Mouse (Mus musculus) ovary, adult 18-20 months (tissue): ENCODE results near the gene Srrm2.
"Not testable (repeated sequence)": the region's sequence is repeated elsewhere in the genome, so short reads cannot be mapped to it uniquely, and the experiment has no call there.

ENCODE experiments used
- DNase-seq: peaks from one replicate; pipeline ENCODE4 v3.0.0; 2022; ENCODE audit warnings: low spot score, mixed read lengths

Srrm2 gene

DNA sequence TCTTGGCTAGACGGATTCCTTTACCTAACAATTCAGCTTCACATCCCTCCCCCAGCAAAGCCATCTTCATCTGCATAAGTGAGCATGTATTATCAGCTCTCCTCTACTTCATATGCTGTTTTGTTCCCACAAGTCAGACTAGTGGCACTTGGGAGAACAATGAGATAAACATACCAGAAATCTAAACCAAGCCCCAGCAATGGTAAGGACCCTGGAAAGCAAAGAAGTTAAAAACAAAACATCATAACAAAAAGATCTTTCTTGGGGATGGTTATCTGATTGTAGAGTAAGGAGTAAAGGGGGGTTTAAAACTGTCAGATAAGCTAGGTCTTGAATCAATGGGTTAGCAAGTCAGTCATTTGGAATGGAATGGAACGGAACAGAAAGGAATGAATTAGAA is 19.8 kb upstream of the Srrm2 start:
- DNase-seq = no peak

DNA sequence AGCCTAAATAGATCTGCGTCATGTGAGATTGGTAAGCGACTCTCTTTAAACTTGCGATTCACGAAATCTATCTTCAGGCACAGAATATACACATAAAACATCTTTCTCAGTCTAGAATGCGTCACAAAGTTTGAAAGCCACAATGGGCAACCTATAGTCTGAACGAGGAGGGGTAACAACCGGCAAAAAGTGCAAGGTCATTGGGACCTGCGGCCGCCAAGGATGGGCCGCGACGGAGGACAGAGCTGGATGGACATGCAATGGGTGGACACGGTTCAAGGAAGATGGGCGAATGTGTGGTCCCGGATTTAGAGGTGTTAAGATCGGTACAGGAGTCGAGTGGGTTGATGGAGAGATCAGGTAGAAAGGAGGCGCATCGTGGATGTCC is 19.4 kb upstream of the Srrm2 start:
- no peak for DNase-seq

DNA sequence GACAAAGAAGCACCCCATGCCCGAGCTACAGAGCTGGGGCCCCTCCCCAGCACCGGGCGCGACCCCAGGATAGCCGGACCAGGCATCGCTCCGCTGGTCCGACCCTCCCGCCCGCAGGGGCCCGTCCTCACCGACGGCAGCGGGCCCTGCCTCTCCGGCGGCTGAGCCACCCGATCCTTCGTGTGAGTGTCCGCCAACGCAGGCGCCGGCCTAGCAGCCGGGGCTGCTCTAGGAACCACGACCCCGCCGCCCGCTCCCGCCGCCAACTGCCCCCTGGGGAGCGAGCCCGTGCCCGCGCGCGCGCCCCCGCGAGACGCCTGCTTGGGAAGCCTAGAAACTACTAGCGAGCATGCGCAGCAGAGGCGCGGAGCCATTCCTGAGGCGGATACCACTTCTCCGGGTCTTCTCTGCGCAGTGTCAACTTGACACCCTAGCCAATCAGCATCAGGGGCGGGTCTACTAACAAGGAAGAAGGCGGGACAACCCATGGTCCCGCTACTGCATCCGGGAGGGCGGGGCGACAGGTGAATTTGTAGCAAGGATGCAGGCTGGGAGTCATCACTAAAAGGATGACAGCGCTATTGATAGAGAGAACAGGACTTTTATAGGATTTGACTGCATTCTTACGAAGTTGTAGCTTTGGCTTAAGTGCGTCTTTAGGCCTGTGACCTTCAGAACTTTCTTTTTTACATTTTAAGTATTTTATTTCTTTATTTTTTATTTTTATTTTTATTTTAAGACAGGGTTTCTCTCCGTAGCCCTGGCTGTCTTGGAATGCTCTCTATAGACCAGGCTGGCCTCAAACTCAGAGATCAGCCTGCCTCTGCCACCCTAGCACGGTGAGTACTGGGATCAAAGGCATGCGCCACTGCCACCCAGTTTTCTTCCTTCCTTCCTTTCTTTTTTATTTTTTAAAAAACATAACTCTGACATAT is 18.8 kb upstream of the Srrm2 start, which contains the start of gene Flywch1:
Gene Flywch1, minus strand, starts transcription at position 319 of the 935 bp plus-strand sequence.
- DNase-seq = peak; percentile 97

DNA sequence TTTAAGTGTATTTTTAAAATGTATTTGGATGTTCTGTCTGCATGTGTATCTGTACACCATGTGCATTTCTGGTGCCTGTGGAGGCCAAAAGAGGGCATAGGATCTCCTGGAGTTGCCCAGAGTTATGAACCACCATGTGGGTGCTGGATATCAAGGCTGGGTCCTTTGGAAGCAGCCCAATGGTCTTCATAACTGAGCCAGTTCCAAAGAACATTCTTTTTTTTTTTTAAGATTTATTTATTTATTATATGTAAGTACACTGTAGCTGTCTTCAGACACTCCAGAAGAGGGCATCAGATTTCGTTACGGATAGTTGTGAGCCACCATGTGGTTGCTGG is 18.1 kb upstream of the Srrm2 start:
- not testable (repeated sequence) for DNase-seq

DNA sequence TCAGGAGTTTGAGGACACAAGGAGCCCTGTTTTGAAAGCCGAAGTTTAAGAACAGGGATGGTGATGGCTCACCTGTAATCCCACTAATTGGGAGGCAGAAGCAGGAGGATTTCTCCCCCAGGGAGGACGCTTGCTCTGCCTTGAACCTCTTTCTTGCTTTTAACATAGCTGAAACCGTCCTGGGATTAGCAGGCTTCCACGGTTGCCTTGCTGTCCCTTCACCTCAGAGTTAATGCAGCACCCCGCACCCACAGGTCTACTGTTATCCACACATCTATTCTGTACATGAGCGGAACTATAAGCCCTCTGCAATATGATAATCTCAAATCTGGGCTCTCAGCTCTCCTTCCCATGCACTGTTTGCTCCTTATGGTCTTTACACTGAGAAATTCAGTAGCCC is 16.7 kb upstream of the Srrm2 start:
- DNase-seq = no peak

DNA sequence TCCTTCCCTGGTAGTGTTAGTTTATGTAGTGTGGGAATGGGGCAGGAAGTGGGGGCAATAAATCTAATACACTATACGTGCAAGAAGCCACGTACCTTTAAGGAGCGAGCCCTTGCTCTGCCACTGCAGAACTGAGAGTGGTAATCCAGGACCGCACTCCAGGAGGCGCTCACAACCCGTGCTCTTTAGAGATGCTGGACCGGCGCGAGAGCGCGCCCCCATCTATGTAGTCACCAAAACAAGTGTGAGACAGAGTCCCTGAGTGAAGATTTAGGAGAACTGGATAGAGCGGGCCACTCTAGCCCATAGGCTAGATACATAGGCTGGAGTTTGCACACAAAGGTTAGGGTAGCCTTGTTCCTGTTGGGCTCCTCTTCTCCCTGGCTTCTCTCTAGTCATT is 16.2 kb upstream of the Srrm2 start:
- DNase-seq = peak; percentile 66

DNA sequence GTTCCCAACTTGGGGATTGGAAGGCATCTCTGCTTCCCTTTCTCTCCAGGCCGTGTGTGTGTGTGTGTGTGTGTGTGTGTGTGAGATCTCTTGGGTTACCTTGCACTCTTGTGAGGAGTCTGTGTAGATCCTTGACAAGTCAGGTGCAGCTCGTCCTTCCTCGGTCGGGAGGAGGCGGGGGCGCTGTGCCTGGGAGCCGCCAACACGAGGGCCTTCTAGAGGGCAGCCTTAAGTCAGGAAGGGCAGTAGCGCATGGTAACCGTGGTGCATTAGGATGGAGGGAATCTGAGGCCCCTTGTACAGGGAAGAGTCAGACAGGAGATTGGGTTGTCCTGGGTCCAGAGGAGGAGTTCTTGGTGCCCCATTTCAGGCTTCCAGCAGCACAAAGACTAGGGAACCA is 14.1 kb upstream of the Srrm2 start:
- DNase-seq = no peak

DNA sequence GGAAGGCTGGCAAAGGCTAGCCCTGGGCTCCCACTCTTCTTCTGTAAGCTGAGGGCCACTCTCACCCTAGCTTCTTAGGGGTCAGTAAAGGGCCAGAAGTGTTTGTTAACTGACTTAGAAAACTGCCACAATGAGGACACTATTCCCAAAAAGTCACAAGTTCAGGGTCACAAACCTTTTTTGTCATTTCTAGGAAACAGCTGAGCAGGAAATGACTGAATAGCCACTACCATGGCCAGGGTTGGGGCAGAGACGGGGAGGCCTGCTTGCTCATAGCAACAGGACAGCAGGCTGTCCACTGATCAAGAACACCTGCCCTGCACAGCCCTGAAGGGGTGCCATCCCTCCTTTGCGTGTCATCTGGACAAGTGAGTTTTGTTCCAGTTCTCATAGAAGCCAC is 13.2 kb upstream of the Srrm2 start:
- DNase-seq = no peak

DNA sequence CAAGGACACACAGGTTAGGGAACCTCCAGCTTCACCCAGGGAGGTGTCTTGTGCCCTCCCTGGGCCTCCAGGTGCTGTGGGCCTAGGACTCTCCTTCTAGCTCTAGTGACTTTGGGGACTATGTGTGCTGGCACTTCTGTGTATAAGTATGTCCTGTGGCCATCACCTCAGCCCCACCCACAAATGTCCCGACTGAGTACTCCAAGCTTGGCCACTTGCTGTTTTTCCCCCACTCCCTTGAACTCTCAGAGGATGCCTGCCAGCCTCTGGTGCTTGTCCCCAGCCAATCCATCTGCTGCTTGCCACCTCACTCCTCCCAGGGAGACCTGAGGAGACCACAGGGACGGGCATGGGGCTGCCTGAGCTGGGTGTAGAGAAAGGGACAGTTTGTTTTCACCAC is 11.9 kb upstream of the Srrm2 start:
- DNase-seq = no peak

DNA sequence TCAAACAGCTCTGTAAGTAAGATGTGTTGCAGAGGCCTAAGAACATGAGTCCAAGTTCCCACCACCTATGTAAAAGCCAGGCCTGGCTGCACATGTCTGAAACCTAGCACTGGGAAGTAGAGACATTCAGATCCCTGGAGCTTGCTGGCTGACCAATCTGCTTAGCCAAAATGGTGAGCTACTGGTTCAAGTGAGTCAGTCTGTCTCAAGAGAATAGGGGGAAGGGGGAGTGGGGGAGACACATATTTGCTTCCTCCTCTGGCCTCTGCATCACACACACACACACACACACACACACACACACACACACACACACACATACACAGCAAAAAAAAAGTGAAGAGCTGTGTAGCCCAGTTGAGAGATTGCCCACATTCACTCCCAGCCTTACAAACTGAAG is 7.0 kb upstream of the Srrm2 start:
- no peak for DNase-seq

DNA sequence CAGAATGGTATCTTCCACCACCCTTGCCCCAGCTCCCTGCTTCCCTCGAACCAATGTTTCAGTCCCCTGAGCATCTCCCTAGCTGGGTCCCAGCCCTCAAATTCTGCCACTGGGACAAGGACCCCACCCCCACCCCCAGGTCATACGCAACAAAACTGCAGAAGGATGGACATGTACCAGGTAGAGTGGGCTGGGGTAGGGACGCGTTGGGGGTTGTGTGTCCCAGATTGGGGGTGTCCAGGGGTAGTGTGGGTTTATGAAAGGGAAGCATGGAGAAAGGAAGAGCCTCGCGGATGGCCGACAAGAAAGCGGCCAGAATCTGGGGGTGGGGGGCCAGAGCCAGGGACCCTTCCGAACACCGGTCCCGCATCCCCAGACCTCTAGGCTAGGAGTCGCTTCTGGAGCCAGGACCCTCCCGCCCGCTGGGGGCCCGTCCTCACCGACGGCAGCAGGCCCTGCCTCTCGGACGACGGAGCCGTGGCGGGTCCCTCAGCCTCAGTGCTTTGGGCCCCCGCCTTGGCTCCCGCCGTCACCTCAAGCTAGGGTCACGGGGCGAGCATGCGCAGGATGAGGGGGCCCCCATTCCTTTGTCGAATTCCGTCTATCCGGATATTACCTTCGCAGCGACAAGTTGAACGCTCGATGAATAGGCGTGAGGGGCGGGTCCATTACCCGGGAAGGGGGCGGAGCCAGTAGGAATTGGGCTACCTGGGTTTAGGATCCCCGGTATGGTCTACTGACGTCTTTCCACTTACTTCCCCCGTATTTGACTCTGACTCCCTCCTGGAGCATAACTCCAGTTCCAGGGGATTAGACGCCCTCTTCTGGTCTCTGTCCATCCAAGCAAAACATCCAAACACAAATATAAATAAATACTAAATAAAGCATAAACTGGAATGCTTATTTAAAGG is 4.5 kb upstream of the Srrm2 start, which contains the start of gene Flywch2:
Gene Flywch2, minus strand, starts transcription at position 521 of the 911 bp plus-strand sequence.
- DNase-seq = peak; percentile 62

DNA sequence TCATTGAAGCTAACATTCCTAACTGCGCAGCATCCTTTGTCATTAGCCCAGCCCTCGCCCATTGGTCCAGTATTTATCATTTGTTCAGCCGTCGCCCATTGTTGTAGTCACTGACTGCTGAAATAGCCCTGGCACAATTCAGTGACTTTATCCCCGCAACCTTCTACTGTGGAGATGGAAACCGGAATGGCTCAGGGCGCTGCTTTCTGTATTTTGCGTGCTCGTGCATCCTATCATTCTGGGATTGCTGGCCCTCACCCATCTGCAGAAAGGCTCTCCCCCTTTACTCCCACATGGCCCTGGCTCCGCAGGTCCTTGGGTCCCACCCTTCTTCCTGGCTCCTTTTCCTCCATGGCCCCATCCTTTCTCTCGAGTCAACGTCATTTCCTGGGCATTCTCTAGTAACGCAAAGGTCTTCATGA is 3.8 kb upstream of the Srrm2 start:
- no peak for DNase-seq

DNA sequence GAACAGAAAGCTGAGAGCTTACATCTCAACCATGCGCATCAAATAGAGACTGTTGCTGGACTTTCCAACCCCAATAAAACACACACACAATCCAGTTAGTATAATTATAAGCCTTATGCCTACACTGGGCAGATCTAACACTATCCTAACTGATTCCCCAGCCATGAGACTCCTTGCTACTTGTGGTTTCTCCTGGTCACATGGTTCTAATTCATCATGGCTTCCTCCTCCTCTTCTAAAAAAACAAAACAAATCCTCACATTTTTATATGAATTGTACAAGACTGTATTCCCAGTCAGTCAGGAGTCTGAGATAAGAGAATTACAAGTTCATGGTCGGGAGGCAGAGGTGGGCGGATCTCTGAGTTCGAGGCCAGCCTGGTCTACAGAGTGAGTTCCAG is 1.4 kb upstream of the Srrm2 start:
- DNase-seq = no peak

DNA sequence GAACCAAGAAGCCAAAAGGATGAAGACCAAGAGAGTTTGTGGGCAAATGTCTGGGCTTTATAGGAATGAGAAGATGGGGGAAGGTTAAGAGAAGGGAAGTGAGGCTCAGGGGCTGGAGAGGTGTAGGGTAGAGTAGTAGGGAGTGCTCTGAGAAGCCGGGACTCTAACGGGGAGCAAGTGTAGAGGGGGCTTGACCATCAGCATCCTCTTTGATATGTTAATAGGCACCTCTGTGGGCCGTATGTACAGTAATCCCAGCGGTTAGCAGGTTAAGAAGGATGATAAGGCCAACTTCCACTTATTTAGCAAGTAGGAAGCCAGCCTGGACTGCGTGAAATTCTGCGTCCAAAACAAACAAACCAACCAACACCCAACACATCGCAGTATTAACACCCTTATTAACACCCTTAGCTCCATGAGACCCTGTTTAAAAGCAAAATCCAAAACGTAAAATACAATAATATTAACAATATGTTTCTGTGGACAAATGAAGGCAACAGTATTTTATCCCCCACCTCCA is 523 bp upstream of the Srrm2 start:
- DNase-seq = no peak

DNA sequence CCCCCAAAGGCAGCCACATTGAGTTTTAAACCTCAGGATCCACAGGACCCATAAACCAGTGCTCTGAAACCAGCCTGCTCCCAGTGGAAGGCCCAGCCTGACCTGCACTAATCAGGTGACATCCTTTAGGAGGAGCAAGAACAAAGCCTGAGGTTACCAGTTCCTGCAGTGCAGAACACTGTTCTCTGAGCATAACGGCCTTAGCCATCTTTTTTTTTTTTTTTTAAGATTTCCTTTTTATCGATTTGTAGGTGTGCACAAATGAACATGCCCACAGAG is 686 bp downstream of the Srrm2 start:
- DNase-seq = no peak

DNA sequence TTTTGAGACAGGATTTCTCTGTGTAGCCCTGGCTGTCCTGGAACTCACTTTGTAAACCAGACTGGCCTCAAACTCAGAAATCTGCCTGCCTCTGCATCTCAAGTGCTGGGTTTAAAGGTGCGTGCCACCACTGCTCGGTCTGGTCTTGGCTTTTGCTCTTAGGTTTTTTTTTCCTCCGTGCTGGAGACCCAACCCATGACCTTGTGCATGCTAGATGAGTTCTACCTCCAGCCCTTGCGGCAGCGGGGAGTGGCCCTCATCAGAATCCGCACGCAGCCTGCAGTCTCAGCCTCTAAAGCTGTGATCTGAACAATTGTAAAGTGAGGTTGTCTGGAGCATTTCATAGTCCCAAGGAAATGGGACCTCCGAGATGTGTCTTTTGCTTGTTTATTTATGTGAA is 5.0 kb downstream of the Srrm2 start:
- DNase-seq = no peak

DNA sequence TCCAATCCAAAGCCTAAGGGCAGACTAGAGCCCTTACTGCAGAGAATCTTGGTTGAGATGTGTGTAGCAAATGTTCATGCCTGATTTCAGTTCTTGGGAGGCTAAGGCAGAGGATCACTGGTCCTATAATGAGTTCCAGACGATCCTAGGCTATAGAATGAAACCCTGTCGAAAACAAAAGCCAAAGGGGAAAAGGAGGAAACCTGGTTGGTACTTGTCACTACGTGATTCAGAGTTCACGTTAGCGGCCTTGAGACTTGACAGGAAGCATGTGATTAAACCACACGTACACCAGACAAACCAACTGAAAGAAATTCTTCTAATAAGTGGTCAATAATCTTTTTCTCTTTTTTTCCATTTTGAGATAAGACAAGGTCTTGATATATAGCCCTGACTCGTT is 7.0 kb downstream of the Srrm2 start:
- DNase-seq = no peak

DNA sequence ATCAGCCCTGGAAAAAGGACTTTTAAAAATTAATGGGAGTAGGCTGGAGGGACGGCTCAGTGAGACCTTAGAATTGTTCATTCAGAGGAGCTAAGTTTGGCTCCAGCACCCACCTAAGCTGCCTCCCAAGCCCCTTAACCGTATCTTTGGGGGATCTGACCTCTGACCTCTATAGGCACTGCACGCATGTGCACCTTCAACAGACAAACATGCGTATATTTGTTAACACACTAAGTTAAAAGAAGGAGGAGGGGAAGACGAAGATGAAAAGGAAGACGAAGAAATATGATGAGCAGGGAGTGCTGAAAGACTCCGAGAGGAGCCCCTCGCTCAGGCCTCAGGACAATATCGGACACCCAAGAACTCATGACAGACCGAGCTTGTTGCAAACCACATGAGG is 11.3 kb downstream of the Srrm2 start:
- no peak for DNase-seq

DNA sequence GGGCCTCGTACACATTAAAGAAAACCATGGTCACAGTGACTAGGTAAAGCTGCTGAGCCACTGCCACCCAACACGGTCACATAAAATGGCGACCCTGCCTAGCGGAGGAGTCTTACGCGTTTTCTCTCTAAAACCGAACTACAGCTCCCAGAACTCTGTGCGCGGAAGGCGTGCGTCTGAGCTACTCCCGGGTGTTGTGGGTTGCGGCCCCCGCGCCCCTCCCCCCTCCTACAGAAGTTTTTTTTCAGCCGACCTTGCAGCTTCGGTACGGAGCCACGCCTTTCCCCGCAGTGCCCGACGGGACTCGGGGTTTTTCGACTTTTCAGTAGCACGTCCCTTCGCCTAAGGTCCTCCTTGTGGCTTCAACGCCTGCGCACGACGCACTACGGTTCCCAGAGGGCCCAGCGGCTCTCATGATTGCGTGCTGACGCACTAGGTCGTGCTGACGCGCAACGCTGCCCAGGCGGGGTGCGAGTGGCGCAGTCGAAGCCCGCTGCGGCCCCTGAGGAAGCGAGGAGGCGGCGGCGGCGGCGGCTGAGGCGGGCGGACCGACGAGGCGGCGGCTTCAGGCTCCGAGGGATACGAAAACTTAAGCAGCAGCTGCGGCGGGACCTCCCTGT is 12.5 kb downstream of the Srrm2 start:
- DNase-seq = peak; percentile 99

DNA sequence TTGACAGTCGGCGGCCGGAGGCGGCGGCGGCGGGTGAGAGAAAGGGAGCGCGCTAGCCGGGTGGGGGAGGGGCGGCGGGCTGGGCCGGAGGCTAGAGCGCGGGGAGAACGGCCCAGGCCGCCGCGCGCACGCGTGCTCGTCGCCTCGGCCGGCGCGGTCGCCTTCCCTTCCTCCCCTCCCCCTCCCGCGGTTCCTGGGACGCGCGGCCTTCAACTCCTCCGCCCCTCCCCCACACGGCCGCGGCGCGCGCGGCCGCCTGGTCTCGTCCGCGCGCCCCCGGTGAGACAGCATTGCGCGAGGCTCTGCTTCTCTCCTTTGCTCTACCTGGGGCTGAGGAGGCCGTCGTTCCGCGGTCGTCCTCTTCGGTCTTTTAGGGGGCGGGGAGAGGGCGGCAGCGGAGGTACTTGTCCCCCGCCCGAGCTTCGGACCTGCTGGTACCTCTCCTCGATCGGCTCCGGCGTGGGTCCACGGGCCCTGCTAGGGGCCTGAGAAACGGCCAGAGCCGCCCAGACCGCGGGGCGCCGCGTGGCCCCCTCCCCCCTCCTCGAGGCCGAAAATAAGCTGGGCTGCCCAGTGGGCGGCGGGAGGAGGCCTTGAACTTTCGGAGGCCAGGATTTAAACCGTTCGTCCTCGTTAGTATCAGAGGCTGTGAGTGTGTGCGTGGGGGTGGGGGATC is 13.2 kb downstream of the Srrm2 start:
- peak; percentile 73 for DNase-seq

DNA sequence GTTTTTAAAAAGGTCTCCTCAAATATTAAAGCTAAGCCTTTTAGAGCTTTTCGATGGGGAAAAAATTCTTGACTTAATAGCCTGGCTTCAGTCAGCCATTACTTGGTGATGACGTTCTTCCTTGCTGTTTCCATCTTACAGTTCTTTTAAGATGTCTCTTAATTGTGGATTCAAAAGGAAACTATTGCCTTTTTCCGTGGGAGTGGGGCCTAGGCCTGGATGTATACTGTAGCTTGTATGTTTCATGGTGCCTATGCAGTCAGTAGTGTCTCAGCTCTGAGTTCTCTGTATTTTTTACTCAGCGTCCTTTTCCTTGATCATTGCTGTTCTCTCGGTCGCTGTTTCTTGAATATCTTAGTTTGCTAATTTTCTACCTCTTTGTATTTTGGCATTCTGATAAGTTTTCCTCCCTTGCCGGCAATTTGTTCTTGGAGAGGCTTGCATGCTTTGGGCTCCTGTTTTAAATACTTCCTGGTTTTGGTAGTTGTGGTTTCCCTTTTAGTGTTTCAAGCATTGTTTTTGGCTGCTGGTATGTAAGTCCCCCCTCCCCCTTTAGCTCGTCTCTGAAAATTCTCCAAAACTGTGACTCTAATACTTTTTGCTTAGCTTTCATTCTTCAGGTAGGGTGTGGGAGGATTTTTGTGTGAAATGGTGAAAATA is 14.2 kb downstream of the Srrm2 start:
- DNase-seq = no peak
